Mouse (Mus musculus) small intestine, adult 2 months (tissue): ENCODE results near the gene Gnmt.

ENCODE experiments used
- CTCF ChIP-seq: fragments of 200-500 bp; IDR thresholded peaks from 2 replicates; pipeline ENCODE4 v1.5.1; 2012; ENCODE audit warnings: low read depth, mild to moderate bottlenecking, control low read depth, inconsistent platforms, low read length, moderate library complexity, mixed read lengths; ENCODE audit not compliant: insufficient replicate concordance, insufficient read length; ENCODE audit errors: extremely low read depth
- POLR2A ChIP-seq: fragments of 200-500 bp; IDR thresholded peaks from 2 replicates; pipeline ENCODE4 v1.6.1; 2012; ENCODE audit warnings: low read depth, mild to moderate bottlenecking, control low read depth, inconsistent platforms, low read length, moderate library complexity

DNA sequence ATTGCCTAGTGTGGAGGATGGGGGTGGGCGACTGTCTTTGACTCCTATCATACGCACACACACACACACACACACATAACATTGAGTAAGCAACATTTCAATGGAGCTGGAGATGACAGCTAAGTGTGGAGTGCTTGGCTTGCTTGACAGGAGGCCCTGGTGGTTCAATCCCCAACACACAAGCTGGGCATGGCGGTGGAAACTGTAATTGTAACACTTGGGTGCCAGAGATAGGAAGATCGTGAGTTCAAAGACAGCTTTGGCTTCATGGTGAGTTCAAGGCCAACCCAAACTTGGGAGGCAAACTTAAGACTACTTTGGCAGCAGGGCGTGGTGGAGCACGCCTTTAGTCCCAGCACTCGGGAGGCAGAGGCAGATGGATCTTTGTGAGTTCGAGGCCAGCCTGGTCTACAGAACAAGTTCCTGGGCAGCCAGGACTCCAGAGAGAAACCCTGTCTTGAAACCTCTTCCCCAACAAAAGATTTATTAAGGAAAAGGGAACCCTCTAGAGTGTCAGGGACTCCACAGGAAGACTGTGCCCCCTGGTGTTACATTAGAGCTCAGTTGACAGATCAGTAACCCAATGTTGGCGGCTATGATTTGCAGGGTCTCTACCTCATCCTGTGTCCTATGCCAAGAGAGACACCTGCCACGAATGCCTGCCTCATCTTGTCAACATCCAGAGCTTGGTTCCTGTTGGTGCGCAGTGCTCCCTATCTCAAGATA is 14.0 kb downstream of the Gnmt start:
- no peak for TF ChIP-seq CTCF
- TF ChIP-seq POLR2A, result no peak
